Mouse (Mus musculus): ENCODE results near the gene Gm11099. TPM values are rescaled to one million over a fixed set of nuclear protein-coding genes. Genes with fewer than 3 reads are reported as not detected.

Gene Gm11099
- polyA plus RNA-seq (2012; ENCODE audit: low replicate concordance) = not detected in 2 replicates

GRCm38 (mm10) chr2:58859134-58859533 lies at the start of gene Gm11099:
Gene Gm11099 (plus strand): TSS chr2:58859434.

